Mouse (Mus musculus): ENCODE measurements at regions not wholly inside any gene's neighbourhood (a gene's known extent, or its start where the extent isn't known, plus 50 kb on each side); places are given as distances from the start of the nearest gene placed in this dataset.

GRCm38 (mm10) chr4:100616161-100616915 lies 137.7 kb downstream of the Ube2u start:
- in situ Hi-C loops (cut with MboI; ENCODE audit: low pct_unique_long_range_greater_than_20kb in 1 of 2, low sequenced_read_pairs in 2 of 2, unreplicated experiment in 1 of 2), result no loop called here

- in situ Hi-C loops (cut with MboI; ENCODE audit: low pct_unique_long_range_greater_than_20kb in 1 of 2, low sequenced_read_pairs in 2 of 2, unreplicated experiment in 1 of 2), result no loop called here
Measured at GRCm38 (mm10) chr4:100616916-100617488, 138.4 kb downstream of the Ube2u start.

GRCm38 (mm10) chr4:100624656-100625055 lies 146.0 kb downstream of the Ube2u start:
- in situ Hi-C loops (cut with MboI; ENCODE audit: low pct_unique_long_range_greater_than_20kb in 1 of 2, low sequenced_read_pairs in 2 of 2, unreplicated experiment in 1 of 2), result no loop called here

GRCm38 (mm10) chr4:100626551-100626950 lies 147.9 kb downstream of the Ube2u start:
- in situ Hi-C loops (cut with MboI; ENCODE audit: low pct_unique_long_range_greater_than_20kb in 1 of 2, low sequenced_read_pairs in 2 of 2, unreplicated experiment in 1 of 2), result no loop called here

GRCm38 (mm10) chr4:100634388-100634787 lies 142.1 kb upstream of the Cachd1 start:
- in situ Hi-C loops (cut with MboI; ENCODE audit: low pct_unique_long_range_greater_than_20kb in 1 of 2, low sequenced_read_pairs in 2 of 2, unreplicated experiment in 1 of 2), result no loop called here

- in situ Hi-C loops (cut with MboI; ENCODE audit: low pct_unique_long_range_greater_than_20kb in 1 of 2, low sequenced_read_pairs in 2 of 2, unreplicated experiment in 1 of 2), result no loop called here
Measured at GRCm38 (mm10) chr4:100637597-100637996, 138.9 kb upstream of the Cachd1 start.

GRCm38 (mm10) chr4:100661154-100661553 lies 115.3 kb upstream of the Cachd1 start:
- in situ Hi-C loops (cut with MboI; ENCODE audit: low pct_unique_long_range_greater_than_20kb in 1 of 2, low sequenced_read_pairs in 2 of 2, unreplicated experiment in 1 of 2), result no loop called here

- in situ Hi-C loops (cut with MboI; ENCODE audit: low pct_unique_long_range_greater_than_20kb in 1 of 2, low sequenced_read_pairs in 2 of 2, unreplicated experiment in 1 of 2), result no loop called here
Measured at GRCm38 (mm10) chr4:100664619-100665264, 111.7 kb upstream of the Cachd1 start.

GRCm38 (mm10) chr4:100670553-100670952 lies 105.9 kb upstream of the Cachd1 start:
- in situ Hi-C loops (cut with MboI; ENCODE audit: low pct_unique_long_range_greater_than_20kb in 1 of 2, low sequenced_read_pairs in 2 of 2, unreplicated experiment in 1 of 2), result no loop called here

GRCm38 (mm10) chr4:100674916-100675315 lies 101.6 kb upstream of the Cachd1 start:
- in situ Hi-C loops (cut with MboI; ENCODE audit: low pct_unique_long_range_greater_than_20kb in 1 of 2, low sequenced_read_pairs in 2 of 2, unreplicated experiment in 1 of 2), result no loop called here

GRCm38 (mm10) chr4:100683757-100684156 lies 92.7 kb upstream of the Cachd1 start:
- in situ Hi-C loops (cut with MboI; ENCODE audit: low pct_unique_long_range_greater_than_20kb in 1 of 2, low sequenced_read_pairs in 2 of 2, unreplicated experiment in 1 of 2), result no loop called here

GRCm38 (mm10) chr4:100700002-100700401 lies 76.5 kb upstream of the Cachd1 start:
- in situ Hi-C loops (cut with MboI; ENCODE audit: low pct_unique_long_range_greater_than_20kb in 1 of 2, low sequenced_read_pairs in 2 of 2, unreplicated experiment in 1 of 2), result no loop called here

GRCm38 (mm10) chr4:100700418-100700817 lies 76.1 kb upstream of the Cachd1 start:
- in situ Hi-C loops (cut with MboI; ENCODE audit: low pct_unique_long_range_greater_than_20kb in 1 of 2, low sequenced_read_pairs in 2 of 2, unreplicated experiment in 1 of 2), result no loop called here

- in situ Hi-C loops (cut with MboI; ENCODE audit: low pct_unique_long_range_greater_than_20kb in 1 of 2, low sequenced_read_pairs in 2 of 2, unreplicated experiment in 1 of 2), result no loop called here
Measured at GRCm38 (mm10) chr4:100705960-100706359, 70.5 kb upstream of the Cachd1 start.

GRCm38 (mm10) chr4:100707125-100707524 lies 69.3 kb upstream of the Cachd1 start:
- in situ Hi-C loops (cut with MboI; ENCODE audit: low pct_unique_long_range_greater_than_20kb in 1 of 2, low sequenced_read_pairs in 2 of 2, unreplicated experiment in 1 of 2), result no loop called here

- in situ Hi-C loops (cut with MboI; ENCODE audit: low pct_unique_long_range_greater_than_20kb in 1 of 2, low sequenced_read_pairs in 2 of 2, unreplicated experiment in 1 of 2), result no loop called here
Measured at GRCm38 (mm10) chr4:100708247-100708646, 68.2 kb upstream of the Cachd1 start.

- in situ Hi-C loops (cut with MboI; ENCODE audit: low pct_unique_long_range_greater_than_20kb in 1 of 2, low sequenced_read_pairs in 2 of 2, unreplicated experiment in 1 of 2), result no loop called here
Measured at GRCm38 (mm10) chr4:100714240-100714639, 62.2 kb upstream of the Cachd1 start.

- in situ Hi-C loops (cut with MboI; ENCODE audit: low pct_unique_long_range_greater_than_20kb in 1 of 2, low sequenced_read_pairs in 2 of 2, unreplicated experiment in 1 of 2), result no loop called here
Measured at GRCm38 (mm10) chr4:100717601-100718000, 58.9 kb upstream of the Cachd1 start.

GRCm38 (mm10) chr4:100722532-100722931 lies 53.9 kb upstream of the Cachd1 start:
- in situ Hi-C loops (cut with MboI; ENCODE audit: low pct_unique_long_range_greater_than_20kb in 1 of 2, low sequenced_read_pairs in 2 of 2, unreplicated experiment in 1 of 2), result loop anchor here in 1 of 2 experiments (10.0 kb wide), 1 partner anchor 262 kb away; no protein-coding TSS in a partner anchor
